In genomic region chr9:43919010-43919409, GRCm38 (mm10) we compare ENCODE assay signal across 19 mouse cellular contexts.
DNase-seq lines count a peak whose midpoint lies in the region; ATAC-seq and TF ChIP-seq lines count a peak whose summit lies in the region.
"Had no signal": no experiment of that assay in that cellular context is flagged by ENCODE, and none has a peak within 500 bp of the region (broad histone marks: within the 10 kb centered on the region; RNA-seq: fewer than 3 reads in every experiment).

No protein-coding gene starts in this region.

- no peak overlapping the region; the same call in 1 of the 2 replicates for H3K4me2 ChIP-seq in forebrain, embryonic 16.5 days (ENCODE audit: low read length)
- no peak overlapping the region for H3K4me2 ChIP-seq in midbrain, embryonic 13.5 days (replicated peaks)
- H3K4me2 ChIP-seq in liver, postnatal 0 days (ENCODE audit: low read depth, low read length): no peak overlapping the region
- H3K4me2 ChIP-seq: embryonic facial prominence, embryonic 15.5 days had no signal

- WGBS in forebrain, embryonic 16.5 days: 13% methylated on average over 17 of the region's 17 CpGs
- WGBS in midbrain, embryonic 13.5 days: 53% methylated on average over 17 of the region's 17 CpGs
- WGBS in liver, postnatal 0 days (ENCODE audit: insufficient replicate concordance): 72% methylated on average over 17 of the region's 17 CpGs
- WGBS in embryonic facial prominence, embryonic 10.5 days: 76% methylated on average over 17 of the region's 17 CpGs

- H3K36me3 ChIP-seq in megakaryocyte, embryonic 14.5 days (replicated peaks; ENCODE audit: low read length): no peaks in the 10 kb centered on the region
- H3K36me3 ChIP-seq in forebrain, embryonic 16.5 days (ENCODE audit: control insufficient read depth, insufficient read depth): no peaks in the 10 kb centered on the region
- no peaks in the 10 kb centered on the region for H3K36me3 ChIP-seq in midbrain, embryonic 13.5 days
- no peaks in the 10 kb centered on the region for H3K36me3 ChIP-seq in liver, postnatal 0 days (replicated peaks; ENCODE audit: insufficient read depth, low read length)
- H3K36me3 ChIP-seq in embryonic facial prominence, embryonic 10.5 days (replicated peaks): no peaks in the 10 kb centered on the region
- H3K36me3 ChIP-seq: embryonic facial prominence, embryonic 15.5 days had no signal

- peak overlapping the region; percentile 75 for H3K27ac ChIP-seq in forebrain, embryonic 16.5 days (ENCODE audit: low read length)
- no peak overlapping the region; the same call in 1 of the 2 replicates for H3K27ac ChIP-seq in midbrain, embryonic 13.5 days
- H3K27ac ChIP-seq in liver, postnatal 0 days (ENCODE audit: low read depth): no peak overlapping the region
- no peak overlapping the region for H3K27ac ChIP-seq in layer of hippocampus, adult 2 months
- H3K27ac ChIP-seq in embryonic facial prominence, embryonic 10.5 days (replicated peaks): no peak overlapping the region
- H3K27ac ChIP-seq: embryonic facial prominence, embryonic 15.5 days; kidney, postnatal 0 days had no signal

- TF ChIP-seq CTCF in liver, postnatal 0 days (IDR thresholded peaks at IDR 0.05; ENCODE audit: low read depth): no peak
- no peak for TF ChIP-seq CTCF in layer of hippocampus, adult 2 months (conservative IDR thresholded peaks at IDR 0.05)

- DNase-seq in liver, postnatal 0 days: no peak
- no peak for DNase-seq in layer of hippocampus, adult 2 months (ENCODE audit: low spot score in 2 of 2)
- DNase-seq in embryonic facial prominence, embryonic 10.5 days (ENCODE audit: low spot score): no peak
- DNase-seq: adrenal gland, postnatal 14 days; cerebellum, adult 11 months; cerebellum, postnatal 25 days; embryo, embryonic 11 days; kidney, adult 11 months; layer of hippocampus, postnatal 36 days; left cerebral cortex, postnatal 4 days; liver; lung, postnatal 10 days; right cerebral cortex, postnatal 4 days had no signal

- no peak for ATAC-seq in megakaryocyte, adult 5-6 weeks (ENCODE audit: poor library complexity, severe bottlenecking)
- no peak for ATAC-seq in forebrain, embryonic 16.5 days
- ATAC-seq in midbrain, embryonic 13.5 days: no peak
- ATAC-seq in liver, postnatal 0 days: no peak

- H3K27me3 ChIP-seq in megakaryocyte, embryonic 14.5 days (replicated peaks): peaks cover 62% of the 10 kb centered on the region
- no peaks in the 10 kb centered on the region for H3K27me3 ChIP-seq in forebrain, embryonic 16.5 days (replicated peaks; ENCODE audit: control insufficient read depth, insufficient read depth, low read length)
- H3K27me3 ChIP-seq in midbrain, embryonic 13.5 days: peaks cover 35% of the 10 kb centered on the region
- H3K27me3 ChIP-seq in liver, postnatal 0 days (ENCODE audit: insufficient read depth, low read length): 0 out of 2 replicates have a peak, but pooled peaks cover 12% of the 10 kb centered on the region
- peaks cover 73% of the 10 kb centered on the region for H3K27me3 ChIP-seq in embryonic facial prominence, embryonic 10.5 days (replicated peaks; ENCODE audit: low read depth, poor library complexity, severe bottlenecking)

- H3K4me1 ChIP-seq in megakaryocyte, embryonic 14.5 days: no peaks in the 10 kb centered on the region; the same call in 1 of the 2 replicates
- H3K4me1 ChIP-seq in forebrain, embryonic 16.5 days (replicated peaks; ENCODE audit: control insufficient read depth, insufficient read depth, low read length): peaks cover 42% of the 10 kb centered on the region
- peaks cover 59% of the 10 kb centered on the region for H3K4me1 ChIP-seq in midbrain, embryonic 13.5 days (replicated peaks)
- no peaks in the 10 kb centered on the region for H3K4me1 ChIP-seq in liver, postnatal 0 days (ENCODE audit: insufficient read depth)
- H3K4me1 ChIP-seq in embryonic facial prominence, embryonic 10.5 days: peaks cover 11% of the 10 kb centered on the region

- peak overlapping the region; percentile 41; the same call in 1 of the 2 replicates for H3K9ac ChIP-seq in forebrain, embryonic 16.5 days (replicated peaks; ENCODE audit: low read depth, low read length)
- peak overlapping the region; percentile 16; the same call in 1 of the 2 replicates for H3K9ac ChIP-seq in midbrain, embryonic 13.5 days (replicated peaks)
- H3K9ac ChIP-seq in liver, postnatal 0 days (replicated peaks): no peak overlapping the region
- H3K9ac ChIP-seq: embryonic facial prominence, embryonic 15.5 days had no signal

- peak overlapping the region; percentile 29 for H3K4me3 ChIP-seq in megakaryocyte, embryonic 14.5 days (replicated peaks)
- H3K4me3 ChIP-seq in forebrain, embryonic 16.5 days (replicated peaks; ENCODE audit: low read length): no peak overlapping the region
- no peak overlapping the region for H3K4me3 ChIP-seq in midbrain, embryonic 13.5 days (replicated peaks)
- no peak overlapping the region for H3K4me3 ChIP-seq in liver, postnatal 0 days (ENCODE audit: low read depth, low read length)
- no peak overlapping the region for H3K4me3 ChIP-seq in layer of hippocampus, adult 2 months
- H3K4me3 ChIP-seq in embryonic facial prominence, embryonic 10.5 days: no peak overlapping the region
- H3K4me3 ChIP-seq: embryonic facial prominence, embryonic 15.5 days had no signal

- TF ChIP-seq EP300 in liver, postnatal 0 days (IDR thresholded peaks at IDR 0.05; ENCODE audit: low read depth): no peak

- no peaks in the 10 kb centered on the region for H3K9me3 ChIP-seq in megakaryocyte, embryonic 14.5 days
- H3K9me3 ChIP-seq in forebrain, embryonic 16.5 days (ENCODE audit: control insufficient read depth, low read length): no peaks in the 10 kb centered on the region
- no peaks in the 10 kb centered on the region for H3K9me3 ChIP-seq in midbrain, embryonic 13.5 days
- no peaks in the 10 kb centered on the region for H3K9me3 ChIP-seq in liver, postnatal 0 days (ENCODE audit: low read length)
- H3K9me3 ChIP-seq in embryonic facial prominence, embryonic 10.5 days: no peaks in the 10 kb centered on the region
- H3K9me3 ChIP-seq: embryonic facial prominence, embryonic 15.5 days had no signal
